Mouse (Mus musculus) brain, embryonic 14.5 days (tissue): ENCODE results near the gene Dusp7. TPM values are rescaled to one million over a fixed set of nuclear protein-coding genes. Genes with fewer than 3 reads are reported as not detected.

Source experiments
- DNase-seq: peaks from one replicate; pipeline ENCODE4 v3.0.0-alpha.2; 2011; ENCODE audit warnings: low read depth
- CTCF ChIP-seq: fragments of 200-500 bp; IDR thresholded peaks from 2 replicates; pipeline ENCODE4 v1.5.1; 2012; ENCODE audit warnings: inconsistent platforms, mild to moderate bottlenecking, moderate library complexity, borderline replicate concordance; ENCODE audit not compliant: insufficient read depth, insufficient read length; ENCODE audit errors: extremely low read depth
- POLR2A ChIP-seq: fragments of 200-500 bp; IDR thresholded peaks from 2 replicates; pipeline ENCODE4 v1.6.1; 2012; ENCODE audit warnings: mild to moderate bottlenecking, inconsistent platforms, borderline replicate concordance; ENCODE audit not compliant: poor library complexity, insufficient read depth, insufficient read length, severe bottlenecking; ENCODE audit errors: extremely low read depth
- polyA plus RNA-seq: library from polyadenylated mRNA; depleted of rRNA; stranded (reverse); fragments of >200 nt; gene quantifications from 2 replicates; pipeline ENCODE4 v1.2.3, GENCODE M21; 2012; rRNA removed

Gene Dusp7
- polyA plus RNA-seq, 1 experiment, result 50.3 TPM

GRCm38 (mm10) chr9:106411091-106411594 lies 42.7 kb downstream of the Dusp7 start:
- TF ChIP-seq POLR2A (no peak), CTCF (no peak)
- no peak for DNase-seq

- no peak for TF ChIP-seq POLR2A
- TF ChIP-seq CTCF, result no peak
- no peak for DNase-seq
These were observed 43.3 kb downstream of the Dusp7 start for GRCm38 (mm10) chr9:106411729-106412128.

GRCm38 (mm10) chr9:106412210-106412609 lies 43.8 kb downstream of the Dusp7 start:
- DNase-seq, result no peak
- TF ChIP-seq POLR2A (no peak), CTCF (no peak)

- DNase-seq, result no peak
- TF ChIP-seq POLR2A, result no peak
- no peak for TF ChIP-seq CTCF
These were observed 45.2 kb downstream of the Dusp7 start for GRCm38 (mm10) chr9:106413606-106414005.

GRCm38 (mm10) chr9:106416826-106417225 lies 48.4 kb downstream of the Dusp7 start:
- DNase-seq, result no peak
- no peak for TF ChIP-seq CTCF

GRCm38 (mm10) chr9:106417841-106418625 lies 49.6 kb downstream of the Dusp7 start:
- TF ChIP-seq POLR2A (no peak), CTCF (peak; percentile 39; the same call in 1 of the 2 replicates)
- DNase-seq, result peak; percentile 95

- DNase-seq, result peak; percentile 67
- TF ChIP-seq POLR2A, result no peak
- TF ChIP-seq CTCF, result no peak
These were observed 52.2 kb downstream of the Dusp7 start for GRCm38 (mm10) chr9:106420608-106421007.

- DNase-seq, result no peak
- TF ChIP-seq CTCF (no peak), POLR2A (no peak)
These were observed 52.8 kb downstream of the Dusp7 start for GRCm38 (mm10) chr9:106421033-106421864.

- DNase-seq, result peak; percentile 94
- TF ChIP-seq POLR2A (no peak), CTCF (peak; percentile 94)
These were observed 53.4 kb downstream of the Dusp7 start for GRCm38 (mm10) chr9:106421865-106422160.

Other genes with a start within 250 kb of the Dusp7 start
- 1.3 and 1.6 TPM in 2 replicates for gene Glyctk, start 210.5 kb upstream of the Dusp7 start, polyA plus RNA-seq
- gene Wdr82, start 197.7 kb upstream of the Dusp7 start, polyA plus RNA-seq, result 169 and 175 TPM in 2 replicates
- gene Ppm1m, start 168.9 kb upstream of the Dusp7 start, polyA plus RNA-seq, result 24.1 and 26.7 TPM in 2 replicates
- 51.1 and 63.8 TPM in 2 replicates for gene Twf2, start 165.5 kb upstream of the Dusp7 start, polyA plus RNA-seq
- gene Tlr9, start 146.0 kb upstream of the Dusp7 start, polyA plus RNA-seq, result 0.23 and 0.45 TPM in 2 replicates
- 75.2 and 75.4 TPM in 2 replicates for gene Alas1, start 120.0 kb upstream of the Dusp7 start, polyA plus RNA-seq
- gene Poc1a, start 87.6 kb upstream of the Dusp7 start, polyA plus RNA-seq, result 10.4 and 15.4 TPM in 2 replicates
- 747 and 913 TPM in 2 replicates for gene Rpl29, start 60.8 kb downstream of the Dusp7 start, polyA plus RNA-seq
- gene Acy1, start 69.7 kb downstream of the Dusp7 start, polyA plus RNA-seq, result 14.9 and 15.7 TPM in 2 replicates
- gene Abhd14b, start 78.8 kb downstream of the Dusp7 start, polyA plus RNA-seq, result 12.8 and 20.4 TPM in 2 replicates
- gene Abhd14a, start 79.0 kb downstream of the Dusp7 start, polyA plus RNA-seq, result 59.1 and 68.9 TPM in 2 replicates
- gene Pcbp4, start 84.7 kb downstream of the Dusp7 start, polyA plus RNA-seq, result 607 and 743 TPM in 2 replicates
- 0.35 and 0.52 TPM in 2 replicates for gene Gpr62, start 97.3 kb downstream of the Dusp7 start, polyA plus RNA-seq
- 44.6 and 59.6 TPM in 2 replicates for gene Rrp9, start 107.3 kb downstream of the Dusp7 start, polyA plus RNA-seq
- gene Parp3, start 108.3 kb downstream of the Dusp7 start, polyA plus RNA-seq, result 0.61 and 1.4 TPM in 2 replicates
- gene Iqcf1, start 131.3 kb downstream of the Dusp7 start, polyA plus RNA-seq, result not detected in 2 replicates
- not detected in 2 replicates for gene Iqcf5, start 145.9 kb downstream of the Dusp7 start, polyA plus RNA-seq
- gene Iqcf3, start 193.0 kb downstream of the Dusp7 start, polyA plus RNA-seq, result not detected in 2 replicates
- not detected in 2 replicates for gene Iqcf4, start 202.4 kb downstream of the Dusp7 start, polyA plus RNA-seq